Mouse (Mus musculus): ENCODE measurements around the gene Hmgxb4.

- TF ChIP-seq CTCF (conservative IDR thresholded peaks at IDR 0.05; ENCODE audit: low read length) (no peak), POU5F1 (IDR thresholded peaks at IDR 0.05; ENCODE audit: borderline replicate concordance, low read length) (no peak), NANOG (IDR thresholded peaks at IDR 0.05; ENCODE audit: borderline replicate concordance, low read length) (no peak)
Measured at GRCm38 (mm10) chr8:75042974-75043373, 49.8 kb downstream of the Hmgxb4 start.
